Comparison of ENCODE assay signal across 20 mouse cellular contexts in genomic region chr4:123127051-123127450, GRCm38 (mm10). TPM values are rescaled to one million over a fixed set of nuclear protein-coding genes. Genes with fewer than 3 reads are reported as not detected.
DNase-seq lines count a peak whose midpoint lies in the region; ATAC-seq and TF ChIP-seq lines count a peak whose summit lies in the region.
"Had no signal": no experiment of that assay in that cellular context is flagged by ENCODE, and none has a peak within 500 bp of the region (broad histone marks: within the 10 kb centered on the region; RNA-seq: fewer than 3 reads in every experiment).

No protein-coding gene starts in this region.

- H3K4me3 ChIP-seq in cerebellum, adult 2 months (replicated peaks; ENCODE audit: insufficient read depth, low read depth, low read length) = no peak overlapping the region
- H3K4me3 ChIP-seq in neural tube, embryonic 15.5 days (replicated peaks) = no peak overlapping the region
- H3K4me3 ChIP-seq: embryonic facial prominence, embryonic 13.5 days; forebrain, embryonic 13.5 days; gastrocnemius, adult 2 months; heart, embryonic 10.5 days; heart, embryonic 15.5 days; hindbrain, embryonic 13.5 days had no signal

- peak; percentile 16 for DNase-seq in cerebellum, adult 11 months
- no peak for DNase-seq in cerebellum, adult 9-10 months
- peak; percentile 43 to 55 for DNase-seq in cerebellum, adult 2 months
- peak; percentile 51 to 54 for DNase-seq in cerebellum, postnatal 14 days
- DNase-seq in kidney, postnatal 36 days = no peak
- no peak for DNase-seq in layer of hippocampus, adult 9-11 months
- DNase-seq: adrenal gland, postnatal 10 days; gastrocnemius, adult 2 months; gastrocnemius, postnatal 36 days; heart, adult 11 months; heart, postnatal 14 days; kidney, adult 11 months had no signal

- no peak for ATAC-seq in neural tube, embryonic 15.5 days (ENCODE audit: low FRiP score)
- ATAC-seq: forebrain, embryonic 13.5 days; hindbrain, postnatal 0 days had no signal

- no peaks in the 10 kb centered on the region for H3K27me3 ChIP-seq in cerebellum, adult 2 months (ENCODE audit: control insufficient read depth, insufficient read depth, low read length)
- no peaks in the 10 kb centered on the region for H3K27me3 ChIP-seq in neural tube, embryonic 15.5 days (replicated peaks)
- H3K27me3 ChIP-seq: embryonic facial prominence, embryonic 13.5 days; forebrain, embryonic 13.5 days; heart, embryonic 15.5 days; hindbrain, embryonic 13.5 days had no signal

- H3K36me3 ChIP-seq in neural tube, embryonic 15.5 days = peaks cover 63% of the 10 kb centered on the region

- H3K4me1 ChIP-seq in cerebellum, adult 2 months (ENCODE audit: control insufficient read depth, insufficient read depth, low read length) = peaks cover 18% of the 10 kb centered on the region
- no peaks in the 10 kb centered on the region for H3K4me1 ChIP-seq in neural tube, embryonic 15.5 days
- H3K4me1 ChIP-seq: embryonic facial prominence, embryonic 13.5 days; forebrain, embryonic 13.5 days; heart, embryonic 10.5 days; heart, embryonic 15.5 days; hindbrain, embryonic 13.5 days had no signal

- H3K9ac ChIP-seq in neural tube, embryonic 15.5 days (replicated peaks) = no peak overlapping the region
- H3K9ac ChIP-seq: embryonic facial prominence, embryonic 13.5 days; forebrain, embryonic 13.5 days; heart, embryonic 15.5 days; hindbrain, embryonic 13.5 days had no signal

- TF ChIP-seq CTCF in cerebellum, adult 2 months (IDR thresholded peaks at IDR 0.05; ENCODE audit: borderline replicate concordance, insufficient read depth, low read depth, low read length) = 0 out of 2 replicates have a peak, but pooled peaks have one; percentile 8

- no peak overlapping the region for H3K4me2 ChIP-seq in neural tube, embryonic 15.5 days
- H3K4me2 ChIP-seq: embryonic facial prominence, embryonic 13.5 days; forebrain, embryonic 13.5 days; heart, embryonic 15.5 days; hindbrain, embryonic 13.5 days had no signal

- WGBS in cerebellum, adult 2 months = 30% methylated on average over 4 of the region's 4 CpGs
- WGBS in neural tube, embryonic 15.5 days = 92% methylated on average over 4 of the region's 4 CpGs

- no peak for TF ChIP-seq POLR2A in cerebellum, adult 2 months (IDR thresholded peaks at IDR 0.05; ENCODE audit: borderline replicate concordance, insufficient read depth, low read length)

- H3K9me3 ChIP-seq in neural tube, embryonic 15.5 days (replicated peaks) = no peaks in the 10 kb centered on the region
- H3K9me3 ChIP-seq: embryonic facial prominence, embryonic 13.5 days; forebrain, embryonic 13.5 days; heart, embryonic 10.5 days; heart, embryonic 15.5 days; hindbrain, embryonic 13.5 days had no signal

- H3K27ac ChIP-seq in cerebellum, adult 2 months (ENCODE audit: insufficient read depth, low read length) = peak overlapping the region; percentile 70
- no peak overlapping the region for H3K27ac ChIP-seq in neural tube, embryonic 15.5 days (replicated peaks)
- H3K27ac ChIP-seq: embryonic facial prominence, embryonic 13.5 days; forebrain, embryonic 13.5 days; gastrocnemius, adult 2 months; heart, embryonic 10.5 days; heart, embryonic 15.5 days; hindbrain, embryonic 13.5 days; hindbrain, postnatal 0 days had no signal

RNA-seq across cellular contexts. Expression of gene Oxct2b, which starts 11.0 kb away (rescaled TPM):
- polyA plus RNA-seq in cerebellum, adult 2 months (2012; rRNA removed) = 0.11 TPM in 2 replicates
- 0.68 and 0.77 TPM in 2 replicates for polyA plus RNA-seq in neural tube, embryonic 15.5 days (2015; fragmentation: Nextera tagmentation; extraction: Ambion mirVana)
- polyA plus RNA-seq: C2C12; embryonic facial prominence, embryonic 13.5 days; forebrain, embryonic 13.5 days; heart, embryonic 15.5 days had no signal

RNA-seq across cellular contexts. Expression of gene Ppie, which starts 12.7 kb away (rescaled TPM):
- polyA plus RNA-seq in cerebellum, adult 2 months (2012; rRNA removed) = 24.6 and 25.3 TPM in 2 replicates
- 50.4 and 66.1 TPM in 2 replicates for polyA plus RNA-seq in neural tube, embryonic 15.5 days (2015; fragmentation: Nextera tagmentation; extraction: Ambion mirVana)

RNA-seq across cellular contexts. Expression of gene Bmp8b, which starts 22.1 kb away (rescaled TPM):
- 0.10 and 0.24 TPM in 2 replicates for polyA plus RNA-seq in cerebellum, adult 2 months (2012; rRNA removed)
- 0.38 and 0.43 TPM in 2 replicates for polyA plus RNA-seq in neural tube, embryonic 15.5 days (2015; fragmentation: Nextera tagmentation; extraction: Ambion mirVana)
- polyA plus RNA-seq: C2C12 had no signal

RNA-seq across cellular contexts. Expression of gene Hpcal4, which starts 56.0 kb away (rescaled TPM):
- 23.9 and 25.7 TPM in 2 replicates for polyA plus RNA-seq in cerebellum, adult 2 months (2012; rRNA removed)
- polyA plus RNA-seq in neural tube, embryonic 15.5 days (2015; fragmentation: Nextera tagmentation; extraction: Ambion mirVana) = 33.2 and 34.4 TPM in 2 replicates
- polyA plus RNA-seq: C2C12 had no signal

Comparison
In these comparisons a context has a peak if more than half of its experiments do, and no peak if none do; other contexts are left out.
1. DNase-seq: peak in cerebellum, adult 11 months (single experiment), cerebellum, adult 2 months (2 of 2) and cerebellum, postnatal 14 days (2 of 2); none in cerebellum, adult 9-10 months (single experiment), kidney, postnatal 36 days (0 of 2) and layer of hippocampus, adult 9-11 months (single experiment).